Mouse (Mus musculus) CH12.LX (cell line): ENCODE measurements around the gene Dennd1a. TPM values are rescaled to one million over a fixed set of nuclear protein-coding genes. Genes with fewer than 3 reads are reported as not detected.
A peak's percentile ranks its signal among the peaks of the same experiment; 100 is the strongest.

Experiments used
- DNase-seq: peaks from one replicate; pipeline ENCODE4 v3.0.0-alpha.2; 2013; ENCODE audit errors: extremely low read depth
- H3K27ac ChIP-seq: 2 replicates; pipeline ENCODE4 v1.5.1; 2012; ENCODE audit warnings: low read depth, mild to moderate bottlenecking, control low read depth, moderate library complexity; ENCODE audit not compliant: insufficient read depth
- H3K27me3 ChIP-seq: replicated peaks from 2 replicates; pipeline ENCODE3; 2012; ENCODE audit warnings: inconsistent platforms
- H3K36me3 ChIP-seq, 2 experiments: replicated peaks in 1 of 2; 2 replicates each; pipeline versions ENCODE3 to v1.6.1; 2012; ENCODE audit warnings: inconsistent platforms in 1 of 2, low read length in 1 of 2, mild to moderate bottlenecking in 1 of 2, mixed read lengths in 1 of 2, moderate library complexity in 1 of 2; ENCODE audit not compliant: control insufficient read depth in 1 of 2, insufficient read depth in 1 of 2
- H3K4me1 ChIP-seq, 2 experiments: 2 replicates each; pipeline ENCODE4 v1.6.1; 2012; ENCODE audit warnings: inconsistent platforms in 1 of 2, moderate library complexity in 1 of 2; ENCODE audit not compliant: insufficient read depth in 2 of 2, control insufficient read depth in 1 of 2
- H3K4me2 ChIP-seq: 2 replicates; pipeline ENCODE4 v1.6.1; 2012; ENCODE audit warnings: low read depth, mild to moderate bottlenecking, control low read depth; ENCODE audit not compliant: poor library complexity, insufficient read depth, severe bottlenecking
- H3K4me3 ChIP-seq, 3 experiments: fragments of 150-350 bp in 1 of 3; sonication (generic) in 1 of 3; replicated peaks in 1 of 3; 2 replicates each; pipeline versions ENCODE3 to v1.5.1; 2011 to 2012; ENCODE audit warnings: low read depth in 2 of 3, low read length in 2 of 3, mild to moderate bottlenecking in 2 of 3, moderate library complexity in 2 of 3, control low read depth in 1 of 3, improper control_type of control experiment in 1 of 3, inconsistent platforms in 1 of 3, mixed read lengths in 1 of 3; ENCODE audit not compliant: poor library complexity in 1 of 3
- H3K79me2 ChIP-seq: replicated peaks from 2 replicates; pipeline ENCODE4 v1.6.1; 2012; ENCODE audit warnings: mild to moderate bottlenecking, moderate library complexity; ENCODE audit not compliant: control insufficient read depth, poor library complexity, insufficient read depth, severe bottlenecking; ENCODE audit errors: extremely low read depth
- H3K9ac ChIP-seq: 2 replicates; pipeline ENCODE4 v1.6.1; 2012; ENCODE audit warnings: low read depth, mild to moderate bottlenecking, control low read depth, moderate library complexity; ENCODE audit not compliant: insufficient read depth
- H3K9me3 ChIP-seq: replicated peaks from 2 replicates; pipeline ENCODE3; 2012; ENCODE audit warnings: low read length, inconsistent platforms, mixed read lengths
- BHLHE40 ChIP-seq: IDR thresholded peaks from 2 replicates; pipeline ENCODE4 v1.6.1; 2011; ENCODE audit warnings: mild to moderate bottlenecking, low read depth, low read length, improper control_type of control experiment
- CHD1 ChIP-seq: IDR thresholded peaks from 2 replicates; pipeline ENCODE4 v1.6.1; 2012; ENCODE audit warnings: low read depth, low read length, improper control_type of control experiment, inconsistent platforms
- CHD2 ChIP-seq: IDR thresholded peaks from 2 replicates; pipeline ENCODE4 v1.6.1; 2011; ENCODE audit warnings: low read length, improper control_type of control experiment
- CTCF ChIP-seq, 2 experiments: IDR thresholded peaks in 1 of 2; conservative IDR thresholded peaks in 1 of 2; 2 replicates each; pipeline ENCODE4 v1.5.1; 2011 to 2012; ENCODE audit warnings: low read depth in 2 of 2, low read length in 2 of 2, improper control_type of control experiment in 1 of 2, inconsistent platforms in 1 of 2, mild to moderate bottlenecking in 1 of 2, moderate library complexity in 1 of 2
- ELF1 ChIP-seq: IDR thresholded peaks from 2 replicates; pipeline ENCODE4 v1.6.1; 2014; ENCODE audit warnings: low read depth, mild to moderate bottlenecking, inconsistent platforms, low read length, improper control_type of control experiment
- EP300 ChIP-seq: IDR thresholded peaks from 2 replicates; pipeline ENCODE4 v1.6.1; 2011; ENCODE audit warnings: low read length, improper control_type of control experiment
- ETS1 ChIP-seq: conservative IDR thresholded peaks from 2 replicates; pipeline ENCODE4 v1.6.1; 2012; ENCODE audit warnings: low read depth, mild to moderate bottlenecking, inconsistent platforms, low read length, improper control_type of control experiment, moderate library complexity
- GABPA ChIP-seq: IDR thresholded peaks from 2 replicates; pipeline ENCODE4 v1.6.1; 2012; ENCODE audit warnings: low read depth, low read length, improper control_type of control experiment, inconsistent platforms; ENCODE audit not compliant: insufficient replicate concordance
- HCFC1 ChIP-seq: IDR thresholded peaks from 2 replicates; pipeline ENCODE4 v1.6.1; 2012; ENCODE audit warnings: low read depth, mild to moderate bottlenecking, inconsistent platforms, low read length, improper control_type of control experiment
- IRF4 ChIP-seq: IDR thresholded peaks from 2 replicates; pipeline ENCODE4 v1.6.1; 2014; ENCODE audit warnings: low read depth, mild to moderate bottlenecking, inconsistent platforms, low read length, improper control_type of control experiment
- KAT2A ChIP-seq: IDR thresholded peaks from 2 replicates; pipeline ENCODE4 v1.6.1; 2012; ENCODE audit warnings: low read length, improper control_type of control experiment, inconsistent platforms; ENCODE audit not compliant: insufficient replicate concordance
- MAFK ChIP-seq: IDR thresholded peaks from 2 replicates; pipeline ENCODE4 v1.6.1; 2011; ENCODE audit warnings: low read length, improper control_type of control experiment; ENCODE audit not compliant: insufficient replicate concordance
- MAX ChIP-seq: IDR thresholded peaks from 2 replicates; pipeline ENCODE4 v1.6.1; 2011; ENCODE audit warnings: low read length, improper control_type of control experiment
- MXI1 ChIP-seq: IDR thresholded peaks from 2 replicates; pipeline ENCODE4 v1.6.1; 2011; ENCODE audit warnings: mild to moderate bottlenecking, low read depth, low read length, improper control_type of control experiment
- MYC ChIP-seq: IDR thresholded peaks from 2 replicates; pipeline ENCODE4 v1.6.1; 2011; ENCODE audit warnings: low read depth, mild to moderate bottlenecking, improper control_type of control experiment, low read length
- NELFE ChIP-seq: IDR thresholded peaks from 2 replicates; pipeline ENCODE4 v1.6.1; 2011; ENCODE audit warnings: low read depth, low read length, improper control_type of control experiment
- NRF1 ChIP-seq: IDR thresholded peaks from 2 replicates; pipeline ENCODE4 v1.6.1; 2014; ENCODE audit warnings: low read depth, mild to moderate bottlenecking, inconsistent platforms, low read length, improper control_type of control experiment, moderate library complexity
- POLR2A ChIP-seq: IDR thresholded peaks from 2 replicates; pipeline ENCODE4 v1.6.1; 2011; ENCODE audit warnings: low read depth, mild to moderate bottlenecking, improper control_type of control experiment, low read length
- POLR2AphosphoS2 ChIP-seq: IDR thresholded peaks from 2 replicates; pipeline ENCODE4 v1.6.1; 2011; ENCODE audit warnings: low read depth, low read length, improper control_type of control experiment
- RAD21 ChIP-seq: IDR thresholded peaks from 2 replicates; pipeline ENCODE4 v1.6.1; 2011; ENCODE audit warnings: low read depth, mild to moderate bottlenecking, low read length, improper control_type of control experiment, moderate library complexity
- SIN3A ChIP-seq: IDR thresholded peaks from 2 replicates; pipeline ENCODE4 v1.6.1; 2012; ENCODE audit warnings: low read length, improper control_type of control experiment, inconsistent platforms
- TBP ChIP-seq: conservative IDR thresholded peaks from 2 replicates; pipeline ENCODE4 v1.6.1; 2011; ENCODE audit warnings: low read depth, low read length, improper control_type of control experiment
- TCF12 ChIP-seq: IDR thresholded peaks from 2 replicates; pipeline ENCODE4 v1.6.1; 2014; ENCODE audit warnings: low read depth, mild to moderate bottlenecking, inconsistent platforms, low read length, improper control_type of control experiment
- UBTF ChIP-seq: IDR thresholded peaks from 2 replicates; pipeline ENCODE4 v1.6.1; 2012; ENCODE audit warnings: low read depth, mild to moderate bottlenecking, inconsistent platforms, low read length, improper control_type of control experiment, moderate library complexity
- USF1 ChIP-seq: IDR thresholded peaks from 2 replicates; pipeline ENCODE4 v1.6.1; 2014; ENCODE audit warnings: low read depth, mild to moderate bottlenecking, inconsistent platforms, low read length, improper control_type of control experiment
- ZC3H11A ChIP-seq: IDR thresholded peaks from 2 replicates; pipeline ENCODE4 v1.6.1; 2012; ENCODE audit warnings: low read depth, mild to moderate bottlenecking, inconsistent platforms, low read length, improper control_type of control experiment
- ZKSCAN1 ChIP-seq: IDR thresholded peaks from 2 replicates; pipeline ENCODE4 v1.6.1; 2012; ENCODE audit warnings: low read depth, inconsistent platforms, low read length, improper control_type of control experiment, borderline replicate concordance
- ZNF384 ChIP-seq: IDR thresholded peaks from 2 replicates; pipeline ENCODE4 v1.6.1; 2012; ENCODE audit warnings: low read depth, low read length, improper control_type of control experiment, inconsistent platforms
- dilution Hi-C: fragments of 300-500 bp; cut with MboI; formaldehyde crosslinking; loops from 2 replicates; pipeline ENCODE4 v1.14.3; 2020; ENCODE audit warnings: low sequenced_read_pairs; ENCODE audit not compliant: extremely low pct_unique_long_range_greater_than_20kb, extremely low pct_ligation_motif_present
- in situ Hi-C: fragments of 300-500 bp; cut with MboI; formaldehyde crosslinking; loops from 3 replicates; pipeline ENCODE4 v1.14.3; 2019; ENCODE audit warnings: low sequenced_read_pairs, low pct_ligation_motif_present, low pct_unique_long_range_greater_than_20kb, mixed read lengths
- polyA plus RNA-seq: library from polyadenylated mRNA; unstranded; fragments of >175 nt; gene quantifications from 2 replicates; pipeline ENCODE4 v1.2.1, GENCODE M21; 2012; ENCODE audit warnings: low read depth; ENCODE audit not compliant: insufficient read length
- total RNA-seq, 2 experiments: library from RNA; depleted of rRNA; stranded (reverse); fragments of 300-350 nt in 1 of 2; fragments of >200 nt in 1 of 2; gene quantifications; 2 replicates each; pipeline ENCODE4 v1.2.3; 2012 to 2014

Gene Dennd1a
- total and polyA plus RNA-seq, 3 experiments, result 2.7 to 7.3 (median 4.3) TPM

- no peak overlapping the region for H3K4me3 ChIP-seq
- peaks cover 32 to 53% of the 10 kb centered on the region in 2 experiments for H3K4me1 ChIP-seq
- H3K27me3 ChIP-seq, result no peaks in the 10 kb centered on the region
- H3K4me2 ChIP-seq, result no peak overlapping the region
- H3K36me3 ChIP-seq, result no peaks in the 10 kb centered on the region
- peak; percentile 77 for DNase-seq
- H3K9me3 ChIP-seq, result no peaks in the 10 kb centered on the region
- TF ChIP-seq MYC, result peak; percentile 89
- no peak for TF ChIP-seq NELFE
- no peak for TF ChIP-seq CHD1
- peak; percentile 85 for TF ChIP-seq IRF4
- peak; percentile 46; the same call in 1 of the 2 replicates for TF ChIP-seq MXI1
- TF ChIP-seq ELF1, result peak; percentile 84
- no peak for TF ChIP-seq USF1
- TF ChIP-seq SIN3A, result peak; percentile 44; the same call in 1 of the 2 replicates
- peak; percentile 74 for TF ChIP-seq EP300
- TF ChIP-seq HCFC1, result no peak
- no peak for TF ChIP-seq KAT2A
- TF ChIP-seq TCF12, result peak; percentile 37; the same call in 1 of the 2 replicates
- TF ChIP-seq POLR2A, result peak; percentile 49; the same call in 1 of the 2 replicates
- TF ChIP-seq TBP, result peak; percentile 72; the same call in 1 of the 2 replicates
- no peak for TF ChIP-seq RAD21
- peak; percentile 55 for TF ChIP-seq BHLHE40
- peak; percentile 24; the same call in 1 of the 2 replicates for TF ChIP-seq ETS1
- TF ChIP-seq MAFK, result no peak
- no peak for TF ChIP-seq UBTF
- peak; percentile 89 for TF ChIP-seq MAX
- TF ChIP-seq, all 38 proteins: peak for 12
- dilution Hi-C loops, result no loop called here
- in situ Hi-C loops, result no loop called here
- Histone ChIP-seq H3K27ac (peak overlapping the region; percentile 88), H3K79me2 (no peaks in the 10 kb centered on the region), H3K9ac (no peak overlapping the region)
Observed at GRCm38 (mm10) chr2:37757016-37757415, 530.2 kb downstream of the Dennd1a start.

- no peak overlapping the region for H3K9ac ChIP-seq
- in situ Hi-C loops (no loop called here), dilution Hi-C loops (no loop called here)
- H3K4me1 ChIP-seq, result peaks cover 32 to 53% of the 10 kb centered on the region in 2 experiments
- TF ChIP-seq ZKSCAN1 (no peak), CHD1 (no peak), MYC (no peak), SIN3A (no peak; the same call in 1 of the 2 replicates), USF1 (no peak), TBP (no peak), BHLHE40 (no peak), CHD2 (no peak), TCF12 (no peak), ZC3H11A (no peak), MAFK (no peak), MAX (no peak), CTCF (conservative IDR thresholded peaks at IDR 0.05 in 1 of 2, IDR thresholded peaks at IDR 0.05 in 1 of 2; ENCODE audit: low read depth in 2 of 2, low read length in 2 of 2) (no peak), ZNF384 (no peak), MXI1 (no peak), GABPA (no peak), POLR2AphosphoS2 (no peak), NRF1 (no peak), ETS1 (no peak)
- H3K9me3 ChIP-seq, result no peaks in the 10 kb centered on the region
- DNase-seq, result no peak
- H3K4me2 ChIP-seq, result no peak overlapping the region
- no peaks in the 10 kb centered on the region for H3K36me3 ChIP-seq
- H3K4me3 ChIP-seq, result no peak overlapping the region
- no peaks in the 10 kb centered on the region for H3K27me3 ChIP-seq
- no peaks in the 10 kb centered on the region for H3K79me2 ChIP-seq
- H3K27ac ChIP-seq, result no peak overlapping the region
Observed at GRCm38 (mm10) chr2:37756220-37756930, 530.8 kb downstream of the Dennd1a start.
